Mouse (Mus musculus) liver, embryonic 14.5 days (tissue): ENCODE results near the gene Kif26b.

ENCODE experiments used
- CTCF ChIP-seq: IDR thresholded peaks from 2 replicates; pipeline ENCODE4 v1.5.1; 2016; ENCODE audit warnings: antibody characterized with exemption, low read depth, control low read depth
- EP300 ChIP-seq: IDR thresholded peaks from 2 replicates; pipeline ENCODE4 v1.6.1; 2016; ENCODE audit warnings: antibody characterized with exemption, low read depth

GRCm38 (mm10) chr1:178836998-178837397 is 308.1 kb downstream of the Kif26b start:
- TF ChIP-seq CTCF: no peak
- TF ChIP-seq EP300: no peak
